Mouse (Mus musculus) gastrocnemius, adult 18-20 months (tissue): ENCODE measurements around the gene Maf. TPM values are rescaled to one million over a fixed set of nuclear protein-coding genes. Genes with fewer than 3 reads are reported as not detected.

Source experiments
- DNase-seq: peaks from one replicate; pipeline ENCODE4 v3.0.0; 2021; ENCODE audit warnings: low spot score
- total RNA-seq, 2 experiments: library from RNA; stranded (reverse); gene quantifications; 2 replicates each; pipeline ENCODE4 v1.2.3; 2021

Gene Maf
- total RNA-seq, 2 experiments from 2014 or later: 145 to 163 TPM

- peak; percentile 34 for DNase-seq
Measured at GRCm38 (mm10) chr8:115706411-115706860, 1.2 kb downstream of the Maf start.

- peak; percentile 62 for DNase-seq
Measured at GRCm38 (mm10) chr8:115705591-115706110, 1.9 kb downstream of the Maf start.

- no peak for DNase-seq
Measured at GRCm38 (mm10) chr8:115703056-115703455, 4.5 kb downstream of the Maf start.

- DNase-seq: no peak
Measured at GRCm38 (mm10) chr8:115701001-115701400, 6.6 kb downstream of the Maf start.

- no peak for DNase-seq
Measured at GRCm38 (mm10) chr8:115699151-115699550, 8.4 kb downstream of the Maf start.

- DNase-seq: no peak
Measured at GRCm38 (mm10) chr8:115697410-115697809, 10.2 kb downstream of the Maf start.

GRCm38 (mm10) chr8:115696661-115697060 lies 10.9 kb downstream of the Maf start:
- no peak for DNase-seq

GRCm38 (mm10) chr8:115687349-115687748 lies 20.2 kb downstream of the Maf start:
- DNase-seq: no peak

GRCm38 (mm10) chr8:115683309-115683708 lies 24.3 kb downstream of the Maf start:
- no peak for DNase-seq

- DNase-seq: no peak
Measured at GRCm38 (mm10) chr8:115679539-115679938, 28.1 kb downstream of the Maf start.

- DNase-seq: no peak
Measured at GRCm38 (mm10) chr8:115664866-115665265, 42.7 kb downstream of the Maf start.

GRCm38 (mm10) chr8:115650110-115650521 lies 57.5 kb downstream of the Maf start:
- no peak for DNase-seq

- no peak for DNase-seq
Measured at GRCm38 (mm10) chr8:115645139-115645538, 62.5 kb downstream of the Maf start.

- peak; percentile 47 for DNase-seq
Measured at GRCm38 (mm10) chr8:115641936-115642335, 65.7 kb downstream of the Maf start.

GRCm38 (mm10) chr8:115639951-115640350 lies 67.6 kb downstream of the Maf start:
- DNase-seq: peak; percentile 72

- no peak for DNase-seq
Measured at GRCm38 (mm10) chr8:115636751-115637150, 70.8 kb downstream of the Maf start.
